Mouse (Mus musculus) thymus, adult 2 months (tissue): ENCODE measurements around the gene Epo.

Experiments used
- CTCF ChIP-seq: fragments of 200-500 bp; IDR thresholded peaks from 2 replicates; pipeline ENCODE4 v1.5.1; 2012; ENCODE audit warnings: mild to moderate bottlenecking, control low read depth, low read length, moderate library complexity, borderline replicate concordance; ENCODE audit not compliant: control insufficient read depth, poor library complexity, insufficient read depth; ENCODE audit errors: extremely low read depth
- POLR2A ChIP-seq: fragments of 200-500 bp; IDR thresholded peaks from 2 replicates; pipeline ENCODE4 v1.6.1; 2012; ENCODE audit warnings: mild to moderate bottlenecking, low read length, control low read depth, moderate library complexity; ENCODE audit not compliant: control insufficient read depth, poor library complexity, insufficient read depth; ENCODE audit errors: extremely low read depth

- TF ChIP-seq CTCF (no peak; the same call in 1 of the 2 replicates), POLR2A (0 out of 2 replicates have a peak, but pooled peaks have one; percentile 12)
Measured at GRCm38 (mm10) chr5:137510573-137511390, 22.3 kb downstream of the Epo start.
